Mouse (Mus musculus) neural tube, embryonic 11.5 days (tissue): ENCODE data around the gene Ubxn6. TPM values are rescaled to one million over a fixed set of nuclear protein-coding genes. Genes with fewer than 3 reads are reported as not detected.
"Not testable (repeated sequence)": the region's sequence is repeated elsewhere in the genome, so short reads cannot be mapped to it uniquely, and the experiment has no call there.

Experiments used
- ATAC-seq: fragments of 200-750 bp; cut with Nextera tagmentation; 2 replicates; pipeline ENCODE4 v1.8.0; 2017; ENCODE audit warnings: moderate number of reproducible peaks, mild to moderate bottlenecking, moderate TSS enrichment, moderate library complexity; ENCODE audit not compliant: insufficient read depth, low FRiP score, low TSS enrichment
- DNase-seq: peaks from one replicate; pipeline ENCODE4 v3.0.0-alpha.2; 2015; ENCODE audit warnings: low spot score
- H3K27ac ChIP-seq: fragments of 300-500 bp; sonication (generic); 2 replicates; pipeline ENCODE4 v1.5.1; 2014; ENCODE audit warnings: low read depth, mild to moderate bottlenecking, low read length
- H3K27me3 ChIP-seq: fragments of 300-500 bp; sonication (generic); 2 replicates; pipeline ENCODE4 v1.6.1; 2014; ENCODE audit warnings: mild to moderate bottlenecking, low read length, mixed read lengths; ENCODE audit not compliant: control insufficient read depth, insufficient read depth
- H3K36me3 ChIP-seq: fragments of 300-500 bp; sonication (generic); 2 replicates; pipeline ENCODE4 v1.6.1; 2014; ENCODE audit warnings: mild to moderate bottlenecking, low read length, moderate library complexity, mixed read lengths; ENCODE audit not compliant: control insufficient read depth, insufficient read depth
- H3K4me1 ChIP-seq: fragments of 300-500 bp; sonication (generic); 2 replicates; pipeline ENCODE4 v1.6.1; 2014; ENCODE audit warnings: low read length, mixed read lengths; ENCODE audit not compliant: control insufficient read depth, insufficient read depth
- H3K4me2 ChIP-seq: fragments of 300-500 bp; sonication (generic); 2 replicates; pipeline ENCODE4 v1.6.1; 2014; ENCODE audit warnings: low read depth, mild to moderate bottlenecking, moderate library complexity
- H3K4me3 ChIP-seq: fragments of 300-500 bp; sonication (generic); 2 replicates; pipeline ENCODE4 v1.5.1; 2014; ENCODE audit warnings: low read depth, low read length
- H3K9ac ChIP-seq: fragments of 300-500 bp; sonication (generic); 2 replicates; pipeline ENCODE4 v1.6.1; 2014; ENCODE audit warnings: mild to moderate bottlenecking, low read length
- H3K9me3 ChIP-seq: fragments of 300-500 bp; sonication (generic); 2 replicates; pipeline ENCODE4 v1.6.1; 2016; ENCODE audit warnings: low read length; ENCODE audit not compliant: control insufficient read depth
- WGBS: fragments of 180-500 bp; shearing (Covaris S2); extraction: QIAGEN DNeasy Blood & Tissue Kit; methylation state at CpG from one replicate; pipeline ENCODE4 v1.1.7; 2014; 5-methylcytosine and 5-hydroxymethylcytosine counted together
- polyA plus RNA-seq: library from polyadenylated mRNA; unstranded; fragments of >200 nt; fragmentation: Nextera tagmentation; extraction: Ambion mirVana; gene quantifications from 2 replicates; pipeline ENCODE4 v1.2.1, GENCODE M21; 2014

Ubxn6 gene
- polyA plus RNA-seq, 1 experiment from 2014 or later: 45.6 TPM

GRCm38 (mm10) chr17:56106436-56106835 is 31.6 kb upstream of the Ubxn6 start:
- not testable (repeated sequence) for H3K9ac ChIP-seq, H3K27ac ChIP-seq, H3K27me3 ChIP-seq, ATAC-seq, DNase-seq, H3K4me2 ChIP-seq, H3K9me3 ChIP-seq, H3K4me3 ChIP-seq, H3K4me1 ChIP-seq
- peaks cover 11% of the 10 kb centered on the region for H3K36me3 ChIP-seq
- 93% methylated on average over 4 of the region's 4 CpGs for WGBS

GRCm38 (mm10) chr17:56104821-56105220 is 30.0 kb upstream of the Ubxn6 start:
- H3K27me3 ChIP-seq, ATAC-seq: not testable (repeated sequence)
- WGBS: 87% methylated on average over 2 of the region's 5 CpGs

GRCm38 (mm10) chr17:56103465-56104285 is 28.8 kb upstream of the Ubxn6 start:
- H3K9ac ChIP-seq: no peak overlapping the region
- peaks cover 26% of the 10 kb centered on the region for H3K36me3 ChIP-seq
- no peak overlapping the region for H3K4me2 ChIP-seq
- no peaks in the 10 kb centered on the region for H3K27me3 ChIP-seq
- DNase-seq: no peak
- ATAC-seq: no peak
- no peaks in the 10 kb centered on the region for H3K9me3 ChIP-seq
- no peaks in the 10 kb centered on the region for H3K4me1 ChIP-seq
- WGBS: 98% methylated on average over 8 of the region's 8 CpGs
- no peak overlapping the region for H3K4me3 ChIP-seq
- H3K27ac ChIP-seq: no peak overlapping the region

More at GRCm38 (mm10) chr17:56104821-56105220, 30.0 kb upstream of the Ubxn6 start:
- H3K9me3 ChIP-seq, H3K4me1 ChIP-seq, H3K4me2 ChIP-seq, H3K4me3 ChIP-seq, DNase-seq, H3K27ac ChIP-seq, H3K9ac ChIP-seq: not testable (repeated sequence)
- peaks cover 24% of the 10 kb centered on the region for H3K36me3 ChIP-seq

- Histone ChIP-seq H3K27ac (no peak overlapping the region), H3K9ac (no peak overlapping the region), H3K4me2 (no peak overlapping the region), H3K27me3 (no peaks in the 10 kb centered on the region), H3K36me3 (peaks cover 31% of the 10 kb centered on the region), H3K4me1 (no peaks in the 10 kb centered on the region), H3K9me3 (no peaks in the 10 kb centered on the region), H3K4me3 (no peak overlapping the region)
- 94% methylated on average over 9 of the region's 9 CpGs for WGBS
- DNase-seq (no peak), ATAC-seq (no peak)
These were observed 28.1 kb upstream of the Ubxn6 start for GRCm38 (mm10) chr17:56102927-56103326.

GRCm38 (mm10) chr17:56102158-56102557 is 27.3 kb upstream of the Ubxn6 start:
- no peak for ATAC-seq
- Histone ChIP-seq H3K4me3 (no peak overlapping the region), H3K9me3 (no peaks in the 10 kb centered on the region), H3K4me1 (no peaks in the 10 kb centered on the region), H3K36me3 (peaks cover 36% of the 10 kb centered on the region), H3K4me2 (no peak overlapping the region), H3K27ac (no peak overlapping the region), H3K27me3 (no peaks in the 10 kb centered on the region), H3K9ac (no peak overlapping the region)
- DNase-seq: no peak
- WGBS: 91% methylated on average over 5 of the region's 5 CpGs

GRCm38 (mm10) chr17:56100811-56101210 is 26.0 kb upstream of the Ubxn6 start:
- WGBS: 84% methylated on average over 3 of the region's 3 CpGs
- H3K4me2 ChIP-seq: no peak overlapping the region
- no peak overlapping the region for H3K9ac ChIP-seq
- H3K27ac ChIP-seq: no peak overlapping the region
- no peaks in the 10 kb centered on the region for H3K27me3 ChIP-seq
- no peaks in the 10 kb centered on the region for H3K4me1 ChIP-seq
- no peak overlapping the region for H3K4me3 ChIP-seq
- DNase-seq: no peak
- ATAC-seq: no peak
- H3K36me3 ChIP-seq: peaks cover 48% of the 10 kb centered on the region
- no peaks in the 10 kb centered on the region for H3K9me3 ChIP-seq

- no peak overlapping the region for H3K9ac ChIP-seq
- no peaks in the 10 kb centered on the region for H3K4me1 ChIP-seq
- no peak overlapping the region for H3K4me2 ChIP-seq
- ATAC-seq (no peak), DNase-seq (no peak)
- H3K4me3 ChIP-seq: no peak overlapping the region
- H3K9me3 ChIP-seq: no peaks in the 10 kb centered on the region
- H3K36me3 ChIP-seq: peaks cover 51% of the 10 kb centered on the region
- H3K27me3 ChIP-seq: no peaks in the 10 kb centered on the region
- WGBS: 92% methylated on average over 15 of the region's 15 CpGs
- H3K27ac ChIP-seq: no peak overlapping the region
These were observed 24.1 kb upstream of the Ubxn6 start for GRCm38 (mm10) chr17:56098711-56099572.

GRCm38 (mm10) chr17:56098180-56098579 is 23.4 kb upstream of the Ubxn6 start:
- WGBS: 88% methylated on average over 8 of the region's 8 CpGs
- DNase-seq (no peak), ATAC-seq (no peak)
- Histone ChIP-seq H3K4me1 (no peaks in the 10 kb centered on the region), H3K36me3 (peaks cover 51% of the 10 kb centered on the region), H3K9ac (no peak overlapping the region), H3K27ac (no peak overlapping the region), H3K4me3 (no peak overlapping the region), H3K9me3 (no peaks in the 10 kb centered on the region), H3K4me2 (no peak overlapping the region), H3K27me3 (no peaks in the 10 kb centered on the region)
